Mouse (Mus musculus) MEL-GATA-1-ER (cell line): ENCODE data around the gene Rab25.

Source experiments
- DNase-seq: peaks from one replicate; pipeline ENCODE4 v3.0.0-alpha.2; 2012; ENCODE audit warnings: low read depth; ENCODE audit errors: extremely low read depth

Gene Rab25

GRCm38 (mm10) chr3:88503881-88504746 is 44.0 kb downstream of the Rab25 start:
- DNase-seq: peak; percentile 59

- no peak for DNase-seq
Observed at GRCm38 (mm10) chr3:88503505-88503863, 44.6 kb downstream of the Rab25 start.

DNA sequence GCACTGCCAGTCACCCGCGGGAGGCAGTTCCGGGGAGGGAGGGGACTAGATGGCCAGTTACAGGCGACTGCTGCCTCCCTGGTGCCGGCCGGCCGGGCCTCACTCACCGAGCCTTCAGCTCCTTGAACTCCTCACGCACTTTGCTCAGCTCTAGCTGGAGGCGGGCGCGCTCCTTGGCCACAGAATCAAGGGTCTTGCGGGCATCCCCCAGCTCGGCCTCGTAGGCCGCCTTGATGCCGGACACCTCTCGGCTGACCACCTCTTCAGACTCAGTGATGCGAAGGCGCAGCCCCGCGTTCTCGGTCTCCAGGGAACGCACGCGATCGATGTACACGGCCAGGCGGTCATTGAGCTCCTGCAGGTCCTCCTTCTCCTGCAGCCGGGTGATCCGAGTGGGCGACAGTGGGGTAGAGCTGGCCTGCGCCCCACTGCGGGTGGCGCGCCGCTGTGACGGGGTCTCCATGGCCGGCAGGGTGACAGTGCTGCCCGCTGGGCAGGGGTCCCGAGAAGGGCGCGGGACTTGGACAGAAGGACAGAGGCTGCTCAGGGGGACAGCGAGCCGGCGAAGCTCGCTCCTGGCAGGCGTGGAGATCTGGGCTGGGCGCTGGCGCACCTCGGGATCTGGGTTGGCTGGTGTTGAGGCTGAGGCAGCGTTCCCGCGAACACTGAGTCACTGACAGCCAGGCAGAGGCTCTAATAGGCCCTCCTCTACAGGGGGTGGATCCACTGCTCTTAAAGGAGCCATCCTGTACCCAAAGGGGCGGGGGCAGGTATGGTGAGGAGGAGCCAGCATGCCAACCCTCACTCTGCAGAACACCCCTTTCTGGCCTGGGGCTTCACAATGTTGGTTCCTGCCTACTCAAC is 45.2 kb downstream of the Rab25 start:
- DNase-seq: peak; percentile 96

GRCm38 (mm10) chr3:88502031-88502571 is 46.0 kb downstream of the Rab25 start:
- no peak for DNase-seq

DNA sequence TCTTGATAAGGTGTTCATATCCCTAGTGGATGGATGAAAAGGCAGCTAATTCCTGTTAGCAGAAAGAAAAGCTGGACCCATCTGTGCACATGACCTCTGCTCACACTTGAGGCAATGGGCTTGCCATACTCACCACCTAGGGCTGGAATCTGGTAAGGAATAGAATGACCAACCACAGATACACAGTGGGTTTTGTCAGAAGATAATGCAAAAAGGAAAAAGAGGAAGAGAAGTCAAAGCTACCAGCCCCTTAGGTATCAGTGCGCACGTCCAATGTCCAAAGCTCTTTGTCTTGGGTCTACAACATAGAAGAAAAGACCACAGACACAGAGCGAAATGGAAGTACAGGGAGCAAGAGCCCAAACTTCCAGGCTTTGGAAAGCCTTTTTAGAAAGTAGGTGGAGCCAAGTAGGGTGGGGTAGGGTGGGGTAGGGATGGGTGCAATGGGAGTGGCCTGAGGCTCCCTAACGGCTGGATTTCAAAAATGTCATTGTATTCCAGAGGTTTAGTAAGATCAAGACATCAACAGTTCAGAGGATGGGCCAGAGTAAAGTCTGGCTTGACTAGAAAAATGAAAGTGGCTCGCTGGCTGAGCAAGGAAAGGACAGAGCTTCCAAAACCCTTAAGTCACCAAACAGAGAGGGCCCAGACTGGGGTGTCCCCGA is 46.6 kb downstream of the Rab25 start:
- DNase-seq: peak; percentile 71

- DNase-seq: peak; percentile 55
Observed at GRCm38 (mm10) chr3:88500655-88501365, 47.3 kb downstream of the Rab25 start.

DNA sequence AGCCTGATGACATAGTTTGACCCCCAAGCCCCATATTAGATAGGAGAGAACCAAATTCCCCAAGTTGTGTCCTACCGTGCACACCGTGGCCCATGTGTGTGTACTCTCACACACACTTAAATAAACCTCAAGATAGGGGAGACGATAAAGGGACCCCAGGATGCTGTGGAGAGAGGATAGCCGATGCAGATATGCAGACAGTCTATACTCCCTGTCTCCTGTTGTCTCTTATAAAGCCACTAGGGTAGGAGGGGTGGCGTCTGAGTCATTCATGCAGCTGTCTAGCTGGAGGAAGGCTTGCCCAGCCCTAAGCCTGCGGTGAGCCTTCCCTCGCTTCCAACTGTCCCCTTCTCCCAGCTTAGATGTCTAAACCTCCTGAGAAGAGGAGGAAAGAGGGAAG is 48.0 kb downstream of the Rab25 start:
- no peak for DNase-seq

DNA sequence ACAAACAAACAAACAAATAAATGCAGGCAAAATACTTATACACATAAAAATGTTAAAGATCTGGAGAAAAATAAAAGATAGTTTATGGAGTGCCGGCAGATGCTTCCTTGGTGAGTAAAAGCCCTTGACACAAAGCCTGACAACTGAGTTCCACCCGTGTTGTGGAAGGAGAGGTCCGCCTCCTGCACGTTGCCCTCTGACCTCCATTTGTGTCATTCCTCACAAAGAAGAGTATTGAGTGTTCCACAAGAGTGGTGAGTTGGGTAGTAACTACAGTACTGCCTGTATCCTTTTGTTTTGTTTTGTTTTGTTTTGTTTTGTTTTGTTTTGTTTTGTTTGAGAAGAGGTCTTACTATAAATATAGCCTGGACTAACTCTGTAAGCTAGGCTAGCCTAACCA is 48.5 kb downstream of the Rab25 start:
- no peak for DNase-seq

GRCm38 (mm10) chr3:88495741-88496415 is 52.2 kb downstream of the Rab25 start:
- no peak for DNase-seq

GRCm38 (mm10) chr3:88494836-88495628 is 53.1 kb downstream of the Rab25 start:
- DNase-seq: peak; percentile 99

DNA sequence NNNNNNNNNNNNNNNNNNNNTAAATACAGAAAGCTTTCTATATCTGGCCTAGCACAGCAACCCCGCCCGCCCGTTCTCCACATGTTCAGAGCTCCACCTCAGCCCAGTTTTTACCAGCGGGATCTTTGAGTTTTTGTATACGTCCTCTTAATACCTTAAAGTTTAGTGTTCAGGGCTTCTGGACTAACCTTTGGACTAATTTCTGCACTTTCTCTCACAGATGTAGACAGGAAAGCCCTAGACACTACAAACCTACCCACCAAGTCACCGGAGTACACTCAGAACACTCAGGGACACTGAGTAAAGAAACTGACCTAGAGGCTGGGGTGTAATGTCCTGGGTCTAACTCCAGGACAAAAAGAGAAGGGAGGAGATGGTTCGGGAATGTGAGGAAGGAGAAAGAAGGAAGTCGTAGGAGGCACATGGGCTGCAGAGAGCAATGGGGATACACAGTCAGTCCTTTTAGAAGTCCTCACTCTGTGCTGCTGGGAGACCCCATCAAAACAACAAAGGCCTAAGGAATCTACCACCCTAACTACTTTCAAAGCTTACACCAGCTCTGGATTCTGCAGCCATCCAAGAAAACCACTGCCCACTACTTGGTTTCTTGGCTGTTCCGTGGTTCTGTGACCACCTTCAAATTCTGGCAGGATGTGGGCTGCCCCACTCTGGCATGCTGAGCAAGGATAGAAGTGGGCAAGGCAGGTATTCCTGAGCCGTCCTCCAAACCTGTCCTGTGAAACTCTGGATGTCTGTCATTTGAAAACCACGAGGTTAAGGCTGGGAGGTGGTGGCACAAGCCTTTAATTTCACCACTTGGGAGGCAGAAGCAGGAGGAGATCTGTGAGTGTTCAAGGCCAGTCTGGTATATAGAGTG is 54.2 kb downstream of the Rab25 start:
- no peak for DNase-seq
